Mouse (Mus musculus) CH12.LX (cell line): ENCODE results near the gene Adamtsl4. TPM values are rescaled to one million over a fixed set of nuclear protein-coding genes. Genes with fewer than 3 reads are reported as not detected.

Source experiments
- DNase-seq: peaks from one replicate; pipeline ENCODE4 v3.0.0-alpha.2; 2013; ENCODE audit errors: extremely low read depth
- H3K27ac ChIP-seq: 2 replicates; pipeline ENCODE4 v1.5.1; 2012; ENCODE audit warnings: low read depth, mild to moderate bottlenecking, control low read depth, moderate library complexity; ENCODE audit not compliant: insufficient read depth
- H3K27me3 ChIP-seq: replicated peaks from 2 replicates; pipeline ENCODE3; 2012; ENCODE audit warnings: inconsistent platforms
- H3K36me3 ChIP-seq, 2 experiments: replicated peaks in 1 of 2; 2 replicates each; pipeline versions ENCODE3 to v1.6.1; 2012; ENCODE audit warnings: inconsistent platforms in 1 of 2, low read length in 1 of 2, mild to moderate bottlenecking in 1 of 2, mixed read lengths in 1 of 2, moderate library complexity in 1 of 2; ENCODE audit not compliant: control insufficient read depth in 1 of 2, insufficient read depth in 1 of 2
- H3K4me1 ChIP-seq, 2 experiments: 2 replicates each; pipeline ENCODE4 v1.6.1; 2012; ENCODE audit warnings: inconsistent platforms in 1 of 2, moderate library complexity in 1 of 2; ENCODE audit not compliant: insufficient read depth in 2 of 2, control insufficient read depth in 1 of 2
- H3K4me2 ChIP-seq: 2 replicates; pipeline ENCODE4 v1.6.1; 2012; ENCODE audit warnings: low read depth, mild to moderate bottlenecking, control low read depth; ENCODE audit not compliant: poor library complexity, insufficient read depth, severe bottlenecking
- H3K4me3 ChIP-seq, 3 experiments: fragments of 150-350 bp in 1 of 3; sonication (generic) in 1 of 3; replicated peaks in 1 of 3; 2 replicates each; pipeline versions ENCODE3 to v1.5.1; 2011 to 2012; ENCODE audit warnings: low read depth in 2 of 3, low read length in 2 of 3, mild to moderate bottlenecking in 2 of 3, moderate library complexity in 2 of 3, control low read depth in 1 of 3, improper control_type of control experiment in 1 of 3, inconsistent platforms in 1 of 3, mixed read lengths in 1 of 3; ENCODE audit not compliant: poor library complexity in 1 of 3
- H3K79me2 ChIP-seq: replicated peaks from 2 replicates; pipeline ENCODE4 v1.6.1; 2012; ENCODE audit warnings: mild to moderate bottlenecking, moderate library complexity; ENCODE audit not compliant: control insufficient read depth, poor library complexity, insufficient read depth, severe bottlenecking; ENCODE audit errors: extremely low read depth
- H3K9ac ChIP-seq: 2 replicates; pipeline ENCODE4 v1.6.1; 2012; ENCODE audit warnings: low read depth, mild to moderate bottlenecking, control low read depth, moderate library complexity; ENCODE audit not compliant: insufficient read depth
- H3K9me3 ChIP-seq: replicated peaks from 2 replicates; pipeline ENCODE3; 2012; ENCODE audit warnings: low read length, inconsistent platforms, mixed read lengths
- ELF1 ChIP-seq: IDR thresholded peaks from 2 replicates; pipeline ENCODE4 v1.6.1; 2014; ENCODE audit warnings: low read depth, mild to moderate bottlenecking, inconsistent platforms, low read length, improper control_type of control experiment
- GABPA ChIP-seq: IDR thresholded peaks from 2 replicates; pipeline ENCODE4 v1.6.1; 2012; ENCODE audit warnings: low read depth, low read length, improper control_type of control experiment, inconsistent platforms; ENCODE audit not compliant: insufficient replicate concordance
- HCFC1 ChIP-seq: IDR thresholded peaks from 2 replicates; pipeline ENCODE4 v1.6.1; 2012; ENCODE audit warnings: low read depth, mild to moderate bottlenecking, inconsistent platforms, low read length, improper control_type of control experiment
- JUND ChIP-seq: conservative IDR thresholded peaks from 2 replicates; pipeline ENCODE4 v1.6.1; 2011; ENCODE audit warnings: low read depth, low read length, improper control_type of control experiment
- MAFK ChIP-seq: IDR thresholded peaks from 2 replicates; pipeline ENCODE4 v1.6.1; 2011; ENCODE audit warnings: low read length, improper control_type of control experiment; ENCODE audit not compliant: insufficient replicate concordance
- MEF2A ChIP-seq: IDR thresholded peaks from 2 replicates; pipeline ENCODE4 v1.6.1; 2014; ENCODE audit warnings: low read depth, mild to moderate bottlenecking, inconsistent platforms, low read length, improper control_type of control experiment, borderline replicate concordance
- MYC ChIP-seq: IDR thresholded peaks from 2 replicates; pipeline ENCODE4 v1.6.1; 2011; ENCODE audit warnings: low read depth, mild to moderate bottlenecking, improper control_type of control experiment, low read length
- POLR2A ChIP-seq: IDR thresholded peaks from 2 replicates; pipeline ENCODE4 v1.6.1; 2011; ENCODE audit warnings: low read depth, mild to moderate bottlenecking, improper control_type of control experiment, low read length
- POLR2AphosphoS2 ChIP-seq: IDR thresholded peaks from 2 replicates; pipeline ENCODE4 v1.6.1; 2011; ENCODE audit warnings: low read depth, low read length, improper control_type of control experiment
- RAD21 ChIP-seq: IDR thresholded peaks from 2 replicates; pipeline ENCODE4 v1.6.1; 2011; ENCODE audit warnings: low read depth, mild to moderate bottlenecking, low read length, improper control_type of control experiment, moderate library complexity
- TBP ChIP-seq: conservative IDR thresholded peaks from 2 replicates; pipeline ENCODE4 v1.6.1; 2011; ENCODE audit warnings: low read depth, low read length, improper control_type of control experiment
- TCF12 ChIP-seq: IDR thresholded peaks from 2 replicates; pipeline ENCODE4 v1.6.1; 2014; ENCODE audit warnings: low read depth, mild to moderate bottlenecking, inconsistent platforms, low read length, improper control_type of control experiment
- UBTF ChIP-seq: IDR thresholded peaks from 2 replicates; pipeline ENCODE4 v1.6.1; 2012; ENCODE audit warnings: low read depth, mild to moderate bottlenecking, inconsistent platforms, low read length, improper control_type of control experiment, moderate library complexity
- ZC3H11A ChIP-seq: IDR thresholded peaks from 2 replicates; pipeline ENCODE4 v1.6.1; 2012; ENCODE audit warnings: low read depth, mild to moderate bottlenecking, inconsistent platforms, low read length, improper control_type of control experiment
- ZKSCAN1 ChIP-seq: IDR thresholded peaks from 2 replicates; pipeline ENCODE4 v1.6.1; 2012; ENCODE audit warnings: low read depth, inconsistent platforms, low read length, improper control_type of control experiment, borderline replicate concordance
- ZMIZ1 ChIP-seq: IDR thresholded peaks from 2 replicates; pipeline ENCODE4 v1.6.1; 2012; ENCODE audit warnings: low read depth, mild to moderate bottlenecking, inconsistent platforms, low read length, improper control_type of control experiment
- ZNF384 ChIP-seq: IDR thresholded peaks from 2 replicates; pipeline ENCODE4 v1.6.1; 2012; ENCODE audit warnings: low read depth, low read length, improper control_type of control experiment, inconsistent platforms
- dilution Hi-C: fragments of 300-500 bp; cut with MboI; formaldehyde crosslinking; loops from 2 replicates; pipeline ENCODE4 v1.14.3; 2020; ENCODE audit warnings: low sequenced_read_pairs; ENCODE audit not compliant: extremely low pct_unique_long_range_greater_than_20kb, extremely low pct_ligation_motif_present
- in situ Hi-C: fragments of 300-500 bp; cut with MboI; formaldehyde crosslinking; loops from 3 replicates; pipeline ENCODE4 v1.14.3; 2019; ENCODE audit warnings: low sequenced_read_pairs, low pct_ligation_motif_present, low pct_unique_long_range_greater_than_20kb, mixed read lengths
- polyA plus RNA-seq: library from polyadenylated mRNA; unstranded; fragments of >175 nt; gene quantifications from 2 replicates; pipeline ENCODE4 v1.2.1, GENCODE M21; 2012; ENCODE audit warnings: low read depth; ENCODE audit not compliant: insufficient read length
- total RNA-seq, 2 experiments: library from RNA; depleted of rRNA; stranded (reverse); fragments of 300-350 nt in 1 of 2; fragments of >200 nt in 1 of 2; gene quantifications; 2 replicates each; pipeline ENCODE4 v1.2.3; 2012 to 2014

Gene Adamtsl4
- total and polyA plus RNA-seq, 3 experiments = 0.10 to 0.85 TPM; not detected in 1

DNA sequence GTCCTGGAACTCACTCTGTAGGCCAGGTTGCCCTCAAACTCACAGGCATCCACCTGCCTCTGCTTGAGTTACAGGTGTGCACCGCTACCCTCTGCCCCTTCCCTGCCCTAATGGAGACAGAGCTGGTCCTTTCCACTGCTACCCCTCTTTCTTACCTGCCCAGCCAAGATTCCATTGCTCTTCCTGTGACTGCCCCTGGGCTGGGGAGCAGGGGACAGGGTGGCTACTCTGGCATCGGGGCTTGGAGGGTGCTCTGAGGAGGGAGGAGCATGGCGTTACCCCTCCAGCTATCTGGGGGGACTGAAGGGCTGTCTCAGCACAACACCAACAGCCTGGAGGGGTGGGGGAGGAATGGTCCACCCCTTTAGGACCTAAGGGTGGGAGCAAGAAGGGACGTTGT is 2.4 kb downstream of the Adamtsl4 start:
- in situ Hi-C loops (no loop called here), dilution Hi-C loops (no loop called here)
- H3K9ac ChIP-seq = no peak overlapping the region
- H3K4me1 ChIP-seq = peaks cover 3 to 30% of the 10 kb centered on the region in 2 experiments
- H3K9me3 ChIP-seq = no peaks in the 10 kb centered on the region
- no peak for DNase-seq
- no peaks in the 10 kb centered on the region for H3K79me2 ChIP-seq
- H3K36me3 ChIP-seq = no peaks in the 10 kb centered on the region
- no peak overlapping the region for H3K4me3 ChIP-seq
- H3K27ac ChIP-seq = no peak overlapping the region
- no peaks in the 10 kb centered on the region for H3K27me3 ChIP-seq
- no peak for TF ChIP-seq ZMIZ1
- no peak for TF ChIP-seq RAD21
- TF ChIP-seq ELF1 = no peak
- no peak for TF ChIP-seq UBTF
- no peak for TF ChIP-seq MEF2A
- TF ChIP-seq TCF12 = no peak
- TF ChIP-seq GABPA = no peak
- no peak for TF ChIP-seq ZKSCAN1
- no peak for TF ChIP-seq TBP
- H3K4me2 ChIP-seq = no peak overlapping the region

DNA sequence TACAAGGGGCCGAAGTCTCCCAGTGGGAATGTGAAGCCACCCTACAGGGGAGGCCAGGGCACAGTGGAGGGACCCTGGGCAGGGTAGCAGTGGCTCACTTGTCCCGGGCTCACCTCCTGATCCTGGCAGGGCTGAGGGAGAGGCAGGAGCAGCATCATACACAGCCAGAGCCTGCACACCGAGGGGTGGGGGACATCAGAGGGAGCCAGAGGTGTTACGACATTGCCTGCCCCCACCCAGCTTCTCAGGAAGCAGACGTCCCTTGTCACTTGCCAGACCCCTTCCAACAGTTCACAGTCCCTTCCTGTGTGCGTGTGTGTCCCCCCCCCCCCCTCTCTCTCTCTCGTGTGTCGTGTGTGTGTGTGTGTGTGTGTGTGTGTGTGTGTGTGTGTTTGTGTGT is 2.9 kb downstream of the Adamtsl4 start:
- H3K9ac ChIP-seq = no peak overlapping the region
- H3K27me3 ChIP-seq = no peaks in the 10 kb centered on the region
- no peak overlapping the region for H3K27ac ChIP-seq
- no peak for DNase-seq
- H3K79me2 ChIP-seq = no peaks in the 10 kb centered on the region
- in situ Hi-C loops (no loop called here), dilution Hi-C loops (no loop called here)
- H3K4me3 ChIP-seq = no peak overlapping the region
- no peaks in the 10 kb centered on the region for H3K9me3 ChIP-seq
- peaks cover 2 to 25% of the 10 kb centered on the region in 2 experiments for H3K4me1 ChIP-seq
- H3K4me2 ChIP-seq = no peak overlapping the region
- no peaks in the 10 kb centered on the region for H3K36me3 ChIP-seq
- TF ChIP-seq JUND (no peak), ELF1 (no peak), POLR2AphosphoS2 (no peak), UBTF (no peak), MAFK (no peak), TCF12 (no peak), ZC3H11A (no peak), HCFC1 (no peak), TBP (no peak), ZNF384 (no peak), MYC (no peak), POLR2A (no peak), ZMIZ1 (no peak)
